Mouse (Mus musculus): ENCODE results near the gene Phactr3. TPM values are rescaled to one million over a fixed set of nuclear protein-coding genes. Genes with fewer than 3 reads are reported as not detected.

Phactr3 gene
- total RNA-seq, 4 experiments from 2014 or later: 133 to 145 (median 140) TPM

DNA sequence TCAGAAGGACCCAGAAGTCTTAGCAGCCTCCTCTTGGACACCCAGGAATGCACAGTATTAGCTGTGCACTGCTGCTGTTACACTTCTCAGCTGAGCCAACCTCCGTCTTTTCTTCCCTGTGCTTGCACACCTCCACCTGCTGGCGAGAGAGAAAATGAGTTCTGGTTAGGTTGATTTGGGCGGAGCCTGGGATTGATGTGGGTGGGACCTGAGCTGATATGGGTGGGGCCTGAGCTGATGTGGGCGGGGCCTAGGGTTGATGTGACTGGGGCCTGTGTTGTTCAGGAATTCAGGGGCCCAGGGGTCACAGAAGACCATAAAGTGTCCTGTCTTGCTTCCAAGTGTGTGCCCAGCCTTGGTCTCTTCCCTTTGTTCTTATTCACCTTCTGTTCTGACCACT, 128.0 kb downstream of the Phactr3 start:
- DNase-seq (ENCODE audit: low spot score in 2 of 2): no peak

DNA sequence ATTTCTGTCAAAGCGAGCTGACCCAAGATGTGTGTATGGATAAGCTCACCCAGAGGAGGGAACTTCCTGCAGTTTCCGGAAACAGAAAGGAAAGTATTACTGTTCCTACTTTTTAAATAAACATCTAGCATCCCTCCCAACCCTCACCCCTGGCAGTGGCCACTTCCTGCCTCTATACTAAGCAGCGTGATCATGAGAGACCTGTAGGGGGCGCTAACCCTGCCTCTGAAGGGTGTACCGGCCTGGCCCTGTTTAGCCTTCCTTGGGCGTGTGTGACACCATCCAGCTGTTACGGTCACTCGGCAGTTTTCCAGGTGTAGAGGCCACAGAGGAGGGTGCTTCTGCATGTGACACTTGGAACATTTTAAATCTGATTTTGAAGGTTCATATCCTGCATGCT, 128.5 kb downstream of the Phactr3 start:
- no peak for DNase-seq (ENCODE audit: low spot score in 2 of 2)

DNA sequence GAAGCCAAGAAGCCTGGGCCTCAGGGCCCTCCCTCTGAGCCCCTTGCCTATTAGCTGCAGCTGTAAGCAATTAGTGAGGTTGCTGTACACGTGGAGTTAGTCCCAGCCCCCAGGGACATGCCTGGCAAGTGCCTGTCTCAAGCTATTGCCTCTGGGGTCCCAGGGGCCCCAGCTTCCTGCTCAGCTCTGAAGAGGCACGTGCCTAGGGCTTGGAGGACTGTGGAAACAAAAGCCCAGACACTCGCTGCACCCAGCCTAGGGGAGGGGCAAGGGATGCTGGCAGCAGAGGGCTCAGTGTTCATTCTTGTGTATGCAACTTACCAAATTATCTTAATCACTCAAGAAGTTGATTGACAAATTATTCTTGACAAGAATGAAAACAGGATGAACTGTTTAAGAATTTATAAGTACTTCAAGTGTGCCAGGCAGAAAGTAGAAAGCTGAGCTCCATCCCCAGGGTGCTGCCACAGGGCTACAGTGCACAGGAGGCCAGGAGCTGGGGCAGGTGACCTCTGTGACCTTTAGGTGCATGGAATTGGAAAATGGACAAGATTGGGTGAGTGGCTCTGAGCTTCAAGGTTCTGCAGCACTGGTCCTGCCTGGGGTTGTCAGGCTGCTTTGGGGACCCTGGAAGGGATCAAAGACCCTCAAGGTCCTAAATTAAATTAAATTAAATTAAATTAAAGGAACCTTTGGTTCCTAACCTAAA, 138.5 kb downstream of the Phactr3 start:
- no peak for DNase-seq (ENCODE audit: low spot score in 2 of 2)

DNA sequence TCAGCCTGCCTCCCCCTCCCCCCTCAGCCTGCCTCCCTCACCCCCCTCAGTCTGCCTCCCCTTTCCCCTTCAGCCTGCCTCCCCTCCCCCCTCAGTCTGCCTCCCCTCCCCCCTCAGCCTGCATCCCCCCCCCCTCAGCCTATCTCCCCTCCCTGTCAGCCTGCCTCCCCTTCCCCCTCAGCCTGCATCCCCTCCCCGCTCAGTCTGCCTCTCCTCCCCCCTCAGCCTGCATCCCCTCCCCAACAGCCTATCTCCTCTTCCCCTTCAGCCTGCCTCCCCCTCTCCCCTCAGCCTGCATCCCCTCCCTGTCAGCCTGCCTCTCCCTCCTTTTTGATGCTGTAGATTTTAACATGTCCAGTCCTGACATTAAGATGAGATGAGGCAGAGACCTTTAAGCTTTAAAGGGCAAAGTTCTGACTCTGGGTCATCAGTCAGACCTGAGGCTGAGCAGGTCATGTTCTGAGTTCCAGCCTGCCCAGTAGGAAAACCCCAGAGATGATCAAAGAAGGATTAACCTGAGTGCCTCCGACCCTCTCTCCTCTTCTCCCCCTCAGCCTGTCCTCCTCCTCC, 139.3 kb downstream of the Phactr3 start:
- no peak for DNase-seq (ENCODE audit: low spot score in 2 of 2)

DNA sequence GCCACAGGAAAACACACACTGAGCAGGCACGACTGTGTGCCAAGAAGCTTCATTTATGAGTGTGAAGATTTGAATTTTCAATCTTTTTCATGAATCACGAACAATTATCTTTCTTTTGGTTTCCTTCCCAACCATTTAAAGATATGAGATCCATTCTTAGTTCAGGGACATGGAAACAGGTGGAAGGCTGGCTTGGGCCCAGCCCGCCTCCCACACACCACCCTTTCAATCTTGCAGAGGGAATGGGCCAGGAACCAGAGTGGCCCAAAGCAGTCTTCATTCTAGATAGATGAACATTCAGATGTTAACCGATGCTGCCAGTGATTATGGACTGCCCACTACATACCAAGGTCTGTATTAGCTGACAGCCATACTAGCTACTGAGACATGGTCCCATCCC, 144.3 kb downstream of the Phactr3 start:
- DNase-seq (ENCODE audit: low spot score in 2 of 2): peak in 1 of 2 experiments; percentile 52

DNA sequence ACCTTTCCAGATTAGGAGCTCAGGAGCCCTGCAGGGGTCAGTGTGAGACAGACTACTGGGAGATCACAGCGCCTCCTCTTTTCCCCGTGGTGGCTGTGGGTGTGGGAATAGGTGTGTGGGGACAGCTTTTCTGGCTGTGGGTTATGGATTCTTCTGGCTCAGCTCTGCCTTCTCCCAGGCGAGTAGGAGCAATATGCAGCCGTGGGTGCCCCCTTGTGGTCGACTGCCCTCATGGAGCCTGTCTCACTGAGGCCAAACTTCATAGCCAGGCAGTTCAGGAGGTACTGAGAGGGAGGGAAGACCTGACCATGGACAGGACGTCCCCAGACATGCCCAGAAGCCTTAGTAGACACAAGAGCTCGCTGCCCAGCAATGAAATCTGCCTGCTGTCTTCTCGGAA, 145.6 kb downstream of the Phactr3 start:
- peak; percentile 84 to 92 for DNase-seq (ENCODE audit: low spot score in 2 of 2)

DNA sequence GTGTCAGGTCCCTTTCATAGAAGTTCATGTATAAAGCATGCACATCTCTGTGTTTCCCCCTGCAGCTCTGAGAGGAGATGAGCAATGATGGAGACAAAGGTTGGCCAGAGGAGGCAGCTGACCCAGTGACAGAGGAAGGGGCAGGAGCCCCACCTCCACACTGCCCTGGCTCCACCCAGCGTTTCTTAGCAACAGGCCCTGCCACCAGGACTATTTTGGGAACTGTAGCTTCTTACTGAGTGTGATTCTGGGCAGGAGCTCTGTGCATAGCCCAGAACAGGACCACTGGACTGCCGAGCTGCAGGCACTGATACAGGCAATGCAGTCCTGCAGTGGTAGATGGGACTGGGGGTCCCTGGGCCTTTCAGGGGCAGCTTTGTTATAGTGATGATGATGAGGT, 146.7 kb downstream of the Phactr3 start:
- peak in 1 of 2 experiments; percentile 53 for DNase-seq (ENCODE audit: low spot score in 2 of 2)

DNA sequence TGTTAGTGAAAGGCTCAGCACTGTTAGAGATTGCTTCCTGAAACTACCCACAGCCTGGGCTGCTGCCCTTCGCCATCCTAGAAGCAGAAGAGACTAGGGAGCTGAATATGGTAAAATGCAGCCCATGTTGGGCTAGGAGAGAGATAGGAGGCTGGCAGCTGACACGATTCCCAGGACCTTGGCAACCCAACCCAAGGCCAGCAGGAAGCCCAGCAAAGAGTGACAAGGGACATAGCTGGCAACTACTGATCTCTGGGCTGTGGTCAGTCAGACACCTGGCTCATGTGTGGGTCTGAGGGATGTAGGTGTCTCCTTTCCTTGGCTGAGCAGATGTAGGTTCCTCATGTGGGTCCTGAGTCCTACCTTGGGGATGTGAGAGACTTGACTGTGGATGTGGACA, 152.0 kb downstream of the Phactr3 start:
- no peak for DNase-seq (ENCODE audit: low spot score in 2 of 2)

DNA sequence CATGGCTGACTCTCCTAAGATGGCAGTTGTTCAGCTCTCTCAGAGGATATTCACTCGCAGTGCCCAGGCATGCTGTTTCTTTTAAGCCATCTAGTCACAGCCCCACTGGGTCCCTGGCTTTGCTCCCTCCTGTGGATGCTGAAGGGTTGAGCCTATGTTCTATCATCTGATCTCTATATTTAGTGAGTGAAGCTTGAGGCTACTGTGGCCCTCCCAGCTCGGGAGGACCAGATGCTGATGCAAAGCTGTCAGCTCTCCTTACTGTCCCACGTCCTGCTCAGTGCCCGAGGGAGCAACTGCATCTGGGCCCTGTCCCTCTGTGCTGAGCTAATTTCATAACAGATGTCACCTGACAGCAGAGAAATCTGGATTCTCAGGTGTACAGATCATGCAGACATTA, 153.6 kb downstream of the Phactr3 start:
- no peak for DNase-seq (ENCODE audit: low spot score in 2 of 2)

DNA sequence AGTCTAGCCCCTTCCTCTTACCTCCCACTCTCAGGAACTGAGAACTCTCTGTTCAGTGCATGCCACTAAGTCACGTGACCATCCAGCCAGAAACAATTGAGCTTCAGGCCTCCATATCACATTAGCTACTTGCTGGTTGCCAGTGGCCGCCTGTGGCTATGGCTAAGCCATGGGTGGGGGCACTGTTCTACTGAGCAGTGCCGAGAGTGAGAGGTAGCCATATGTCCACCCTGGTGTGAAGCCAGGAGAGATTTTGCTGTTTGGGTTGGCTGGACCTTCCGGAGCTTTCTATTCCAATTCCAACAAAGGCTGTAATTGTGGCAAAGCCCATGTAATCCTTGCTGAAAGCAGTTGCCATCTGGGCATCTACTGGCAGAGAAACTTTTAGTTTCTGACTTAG, 155.4 kb downstream of the Phactr3 start:
- no peak for DNase-seq (ENCODE audit: low spot score in 2 of 2)

DNA sequence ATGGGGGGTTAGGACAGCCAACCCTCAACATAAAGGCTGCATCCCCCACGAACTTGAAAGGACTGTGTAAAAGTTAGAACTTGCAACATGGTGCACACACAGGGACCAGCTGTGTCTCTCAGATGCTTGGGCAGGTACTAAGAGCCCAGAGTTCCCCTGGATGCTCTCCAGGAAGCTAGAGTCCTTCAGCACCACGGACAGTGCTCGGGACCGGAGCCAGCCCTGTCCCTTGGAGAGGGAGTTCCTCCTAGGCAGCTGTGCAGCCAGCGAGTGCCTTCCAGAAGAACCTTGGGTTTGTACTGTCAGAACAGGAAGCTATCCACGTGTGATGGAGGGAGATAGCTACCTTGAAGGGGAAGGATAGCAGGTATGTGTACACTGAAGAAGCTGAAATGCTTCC, 158.4 kb downstream of the Phactr3 start:
- DNase-seq (ENCODE audit: low spot score in 2 of 2): no peak

DNA sequence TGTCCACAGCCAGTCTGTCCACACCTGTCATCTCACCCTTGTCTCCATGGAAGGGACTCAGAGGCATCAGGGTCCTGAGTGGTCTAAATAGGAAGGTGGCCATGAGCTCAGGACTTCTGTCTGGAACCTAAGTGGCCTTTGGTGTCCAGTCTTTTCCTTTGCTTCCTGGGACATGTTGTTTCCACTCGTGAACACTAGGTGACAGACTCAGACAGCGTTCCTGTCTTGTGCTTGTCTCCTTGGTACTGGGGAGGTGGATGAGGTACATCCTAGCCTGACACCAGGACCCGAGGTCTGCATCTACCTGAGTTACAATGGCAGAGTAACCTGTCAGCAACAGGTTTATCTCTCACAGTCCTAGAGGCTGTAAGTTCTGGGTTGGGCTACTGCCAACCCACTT, 162.4 kb downstream of the Phactr3 start:
- no peak for DNase-seq (ENCODE audit: low spot score in 2 of 2)

DNA sequence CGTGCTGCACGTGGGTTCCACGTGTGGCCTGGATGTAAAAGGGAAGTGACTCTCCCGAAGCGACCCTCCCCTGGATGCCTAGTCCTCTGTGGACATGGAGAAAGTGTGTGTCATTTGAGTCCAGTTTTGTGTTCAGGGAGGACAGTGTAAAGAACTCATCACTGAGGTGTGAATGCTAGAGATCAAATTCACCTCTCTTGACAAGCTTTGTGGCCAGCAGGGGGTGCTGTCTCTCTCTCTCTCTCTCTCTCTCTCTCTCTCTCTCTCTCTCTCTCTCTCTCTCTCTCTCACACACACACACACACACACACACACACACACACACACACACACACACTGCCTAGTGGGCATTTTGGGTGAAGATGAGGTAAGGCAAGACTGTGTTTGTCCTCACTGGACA, 168.5 kb downstream of the Phactr3 start:
- no peak for DNase-seq (ENCODE audit: low spot score in 2 of 2)

DNA sequence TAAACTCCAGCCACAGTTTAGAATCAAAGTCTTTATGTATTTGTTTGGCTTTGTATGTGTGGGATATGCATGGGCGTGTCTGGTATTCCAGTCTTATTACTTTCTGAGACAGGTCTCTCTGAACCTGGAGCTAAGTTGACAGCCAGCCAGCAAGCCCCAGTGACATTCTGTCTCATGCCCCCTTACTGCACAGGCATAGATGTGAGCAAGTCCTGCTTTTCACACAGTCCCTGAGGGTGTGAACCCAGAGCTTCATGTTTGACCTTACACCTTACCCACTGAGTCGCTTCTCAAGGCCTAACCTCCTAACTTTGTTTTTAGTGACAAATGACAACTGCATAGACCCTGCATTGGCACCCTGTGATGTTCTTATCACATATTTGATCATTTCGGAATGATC, 169.9 kb downstream of the Phactr3 start:
- DNase-seq (ENCODE audit: low spot score in 2 of 2): no peak

DNA sequence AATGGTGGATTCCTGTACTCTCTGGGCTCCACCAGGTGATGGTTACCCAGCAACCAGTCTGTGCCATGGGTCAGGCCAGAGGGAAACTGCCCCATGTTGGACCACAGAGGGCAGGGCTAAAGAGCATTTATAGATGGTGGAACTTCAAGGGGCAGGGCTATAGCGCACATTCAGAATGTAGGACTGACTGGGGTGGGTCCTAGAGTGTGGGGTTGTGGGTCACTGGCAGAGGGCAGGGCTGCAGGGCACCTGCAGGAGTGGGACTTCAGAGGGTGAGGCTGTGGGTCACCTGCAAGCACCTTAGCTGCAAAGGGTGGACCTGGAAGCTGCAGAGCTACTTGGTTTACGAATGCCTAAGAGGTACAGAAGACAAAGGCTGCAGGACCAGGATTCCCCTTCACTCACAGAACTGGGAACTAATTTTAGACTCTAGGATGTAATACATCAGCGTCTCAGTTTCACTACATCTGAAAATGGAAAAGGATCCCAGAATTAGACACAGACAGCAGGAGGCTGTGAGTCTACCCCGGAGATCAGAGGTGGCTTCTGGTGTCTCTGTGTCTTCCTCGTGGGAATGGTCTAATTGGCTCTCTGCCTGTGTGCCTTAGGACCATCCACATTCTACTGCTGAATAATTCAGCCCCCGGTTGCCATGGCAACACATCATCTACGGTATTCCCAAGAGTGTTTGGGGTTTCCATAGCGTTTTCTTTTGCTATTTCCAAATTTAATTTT, 184.8 kb downstream of the Phactr3 start:
- peak in 1 of 2 experiments; percentile 63 for DNase-seq (ENCODE audit: low spot score in 2 of 2)

DNA sequence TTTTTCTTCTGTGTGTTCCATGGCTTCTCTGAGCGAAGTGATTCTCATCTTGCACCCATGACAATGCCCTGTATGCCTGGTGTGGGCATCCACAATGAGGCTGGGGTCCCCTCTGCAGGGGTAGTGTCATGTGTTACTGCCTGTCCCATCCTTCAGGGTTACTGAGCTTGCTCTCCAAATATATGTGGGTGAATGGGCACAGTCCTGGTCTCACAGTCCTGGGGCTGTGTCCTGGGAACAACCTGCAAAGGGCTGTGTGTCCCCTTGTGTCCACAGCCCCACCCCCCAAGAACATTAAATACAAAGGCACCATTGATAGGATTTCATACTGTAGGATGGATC, 185.4 kb downstream of the Phactr3 start:
- DNase-seq (ENCODE audit: low spot score in 2 of 2): no peak

DNA sequence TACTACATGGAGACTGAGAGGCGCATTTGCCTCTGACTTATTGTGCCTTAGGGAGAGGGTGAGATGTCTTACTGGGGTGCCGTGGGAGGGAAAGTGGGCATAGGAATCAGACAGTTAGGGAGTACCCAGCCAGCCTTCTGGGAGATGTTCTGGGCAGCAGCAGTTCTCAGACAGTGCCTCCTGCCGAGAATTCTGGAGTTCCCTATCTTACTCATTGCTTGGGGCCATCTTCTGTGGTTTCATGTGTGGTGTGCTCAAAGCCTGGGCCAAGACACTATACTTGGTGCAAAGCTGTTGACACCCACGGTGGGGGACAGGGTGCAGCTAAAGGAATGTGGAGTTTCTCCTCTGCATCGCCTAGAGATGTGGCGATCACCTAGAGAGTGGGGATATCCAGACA, 185.9 kb downstream of the Phactr3 start:
- peak in 1 of 2 experiments; percentile 51 for DNase-seq (ENCODE audit: low spot score in 2 of 2)

DNA sequence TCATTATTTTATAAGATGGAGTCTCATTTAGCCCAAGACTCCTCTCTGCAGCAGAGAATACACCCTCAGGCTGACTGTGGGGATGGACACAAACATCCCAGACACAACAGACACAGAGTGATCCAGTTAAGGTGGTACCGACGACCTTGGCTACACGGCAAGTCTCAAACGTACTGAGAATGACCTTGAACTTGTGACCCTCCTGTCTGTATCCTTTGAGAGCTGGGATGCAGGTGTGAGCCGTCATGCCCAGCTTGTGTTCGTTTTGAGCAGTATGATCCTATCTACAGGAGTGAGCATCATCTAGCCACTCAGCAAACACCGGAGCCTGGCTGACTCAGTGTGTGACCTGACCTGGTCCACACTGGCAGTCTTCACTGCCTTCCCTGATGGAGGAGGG, 194.8 kb downstream of the Phactr3 start:
- no peak for DNase-seq (ENCODE audit: low spot score in 2 of 2)

DNA sequence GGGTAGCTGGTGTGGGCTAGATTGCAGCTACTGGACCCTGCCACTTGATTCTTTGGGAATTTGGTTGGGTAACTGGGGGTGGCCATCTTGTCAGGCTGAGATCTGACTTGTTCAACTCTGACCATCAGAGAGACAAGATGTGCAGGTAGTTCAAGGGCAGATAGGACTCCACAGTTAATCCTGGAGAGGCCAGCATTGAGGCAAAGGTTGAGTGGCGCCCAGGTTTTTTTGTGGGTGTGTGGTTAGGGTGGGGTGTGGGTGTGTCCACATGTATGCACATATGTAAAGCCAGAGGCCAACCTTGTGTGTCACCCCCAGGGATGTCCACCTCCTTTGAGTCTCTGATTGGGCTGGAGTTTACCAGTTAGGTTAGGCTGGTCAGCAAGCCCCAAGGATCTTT, 197.5 kb downstream of the Phactr3 start:
- no peak for DNase-seq (ENCODE audit: low spot score in 2 of 2)

DNA sequence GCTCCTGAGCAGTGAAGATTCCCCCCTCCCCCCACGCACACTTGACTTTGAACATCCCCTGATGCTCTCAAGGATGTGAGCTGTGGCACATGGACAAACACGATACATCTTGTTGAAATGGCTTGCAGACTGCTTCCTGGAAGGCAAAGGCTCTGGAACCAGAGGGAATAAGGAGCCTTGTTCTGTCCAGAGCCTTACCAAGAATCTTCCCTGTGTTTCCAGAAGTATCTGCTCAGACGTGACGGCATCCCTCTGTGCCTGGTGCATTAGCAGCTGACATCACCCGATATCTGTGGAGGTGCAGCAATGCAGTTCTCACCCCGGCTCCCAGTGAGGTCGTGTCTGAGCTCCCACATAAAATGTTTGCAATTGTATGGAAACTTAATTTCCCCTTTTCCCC, 201.0 kb downstream of the Phactr3 start:
- no peak for DNase-seq (ENCODE audit: low spot score in 2 of 2)

DNA sequence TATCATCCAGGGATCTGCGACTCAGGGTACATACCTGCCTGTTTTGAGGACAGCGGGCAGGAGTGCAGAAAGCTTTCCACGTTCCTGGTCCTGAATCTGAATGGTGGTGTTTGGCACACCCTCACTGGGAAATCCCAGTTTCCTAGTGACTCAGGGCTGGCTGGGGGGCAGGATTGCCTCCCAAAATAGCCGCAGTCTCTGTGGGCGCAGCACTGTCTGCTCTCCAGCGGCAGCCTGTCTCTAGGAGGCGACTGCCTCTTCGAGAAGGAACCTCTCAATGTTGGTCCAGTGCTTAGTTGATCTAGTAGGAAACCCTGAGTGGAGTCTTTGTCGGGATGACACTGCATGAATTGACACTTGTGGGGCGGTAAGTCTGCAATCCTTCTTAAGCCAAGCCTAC, 202.5 kb downstream of the Phactr3 start:
- peak in 1 of 2 experiments; percentile 69 for DNase-seq (ENCODE audit: low spot score in 2 of 2)

DNA sequence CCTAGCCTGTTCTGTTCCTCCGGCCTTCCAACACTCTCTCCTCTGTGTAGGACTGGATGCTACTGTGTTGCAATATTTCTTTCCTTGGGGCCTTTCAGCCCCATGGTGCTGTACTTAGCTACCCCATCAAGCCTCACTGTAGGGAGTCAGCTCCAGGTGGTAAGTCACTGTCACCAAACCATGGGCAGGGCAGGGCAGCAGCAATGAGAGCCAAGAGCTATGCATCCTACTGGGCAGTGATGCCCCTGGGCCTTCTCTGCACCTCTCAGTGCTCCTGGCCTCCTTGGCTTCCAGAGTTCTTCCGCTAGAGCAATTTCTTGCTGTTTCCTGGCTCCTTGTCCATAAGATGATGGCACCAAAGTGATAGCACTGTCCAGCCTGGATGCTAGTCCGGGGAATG, 205.6 kb downstream of the Phactr3 start:
- DNase-seq (ENCODE audit: low spot score in 2 of 2): no peak

DNA sequence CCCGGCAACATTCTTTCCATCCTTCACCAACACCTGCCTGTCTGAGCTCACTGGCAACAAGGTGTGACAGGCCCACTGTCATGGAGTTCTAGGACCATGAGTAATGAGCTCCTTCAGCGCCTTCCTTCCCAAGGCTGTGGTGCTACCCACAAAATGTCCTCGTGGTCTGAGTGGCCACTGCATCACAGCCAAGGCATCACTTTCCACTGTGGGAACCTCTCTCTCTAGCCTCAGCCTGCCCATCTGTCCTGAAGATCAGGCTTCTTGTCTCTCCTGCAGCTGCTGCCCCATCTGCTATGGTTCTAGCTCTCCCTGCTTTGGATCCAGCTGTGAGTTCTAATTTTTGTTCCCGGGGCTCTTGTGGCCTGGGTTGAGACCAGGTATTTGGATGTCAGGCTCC, 206.0 kb downstream of the Phactr3 start:
- DNase-seq (ENCODE audit: low spot score in 2 of 2): no peak
